In genomic region chr7:79534819-79535218, GRCm38 (mm10) we compare ENCODE assay signal across 9 mouse cellular contexts.
DNase-seq lines count a peak whose midpoint lies in the region; ATAC-seq and TF ChIP-seq lines count a peak whose summit lies in the region.
"Had no signal": no experiment of that assay in that cellular context is flagged by ENCODE, and none has a peak within 500 bp of the region (broad histone marks: within the 10 kb centered on the region; RNA-seq: fewer than 3 reads in every experiment).

No protein-coding gene starts in this region.

- no peaks in the 10 kb centered on the region for H3K36me3 ChIP-seq in embryonic facial prominence, embryonic 15.5 days
- H3K36me3 ChIP-seq in hindbrain, embryonic 14.5 days (replicated peaks; ENCODE audit: control insufficient read depth, insufficient read depth): peaks cover 33% of the 10 kb centered on the region
- H3K36me3 ChIP-seq in midbrain, postnatal 0 days (ENCODE audit: insufficient read depth, low read length): no peaks in the 10 kb centered on the region
- H3K36me3 ChIP-seq: limb, embryonic 12.5 days had no signal

- intact Hi-C loops in gastrocnemius, postnatal 14 days (cut with DNase I; ENCODE audit: low total_unique reads): loop anchor here (5.0 kb wide), 1 partner anchor 33 kb away; no protein-coding TSS in a partner anchor

- TF ChIP-seq CTCF in cortical plate, adult 2 months (IDR thresholded peaks at IDR 0.05; ENCODE audit: extremely low read depth, insufficient read depth, low read length): no peak
- no peak for TF ChIP-seq CTCF in midbrain, postnatal 0 days (IDR thresholded peaks at IDR 0.05)

- H3K27ac ChIP-seq in cortical plate, adult 2 months (ENCODE audit: insufficient read depth, low read length): peak overlapping the region; percentile 68
- H3K27ac ChIP-seq in embryonic facial prominence, embryonic 15.5 days (replicated peaks): no peak overlapping the region
- H3K27ac ChIP-seq in hindbrain, embryonic 14.5 days: peak overlapping the region; percentile 93
- peak overlapping the region; percentile 74 for H3K27ac ChIP-seq in midbrain, postnatal 0 days (ENCODE audit: low read depth, low read length)
- H3K27ac ChIP-seq: limb, embryonic 12.5 days had no signal

- no peak overlapping the region for H3K9ac ChIP-seq in embryonic facial prominence, embryonic 15.5 days
- H3K9ac ChIP-seq in hindbrain, embryonic 14.5 days: peak overlapping the region; percentile 83
- peak overlapping the region; percentile 72; the same call in 1 of the 2 replicates for H3K9ac ChIP-seq in midbrain, postnatal 0 days (replicated peaks; ENCODE audit: low read length, poor library complexity, severe bottlenecking)
- H3K9ac ChIP-seq: limb, embryonic 12.5 days had no signal

- 6% methylated on average over 7 of the region's 7 CpGs for WGBS in embryonic facial prominence, embryonic 15.5 days
- 6% methylated on average over 7 of the region's 7 CpGs for WGBS in hindbrain, embryonic 14.5 days
- 20% methylated on average over 7 of the region's 7 CpGs for WGBS in midbrain, postnatal 0 days

- no peak for ATAC-seq in embryonic facial prominence, embryonic 15.5 days (ENCODE audit: insufficient number of reproducible peaks, low FRiP score, low TSS enrichment, low read depth)
- ATAC-seq in hindbrain, embryonic 14.5 days (ENCODE audit: low FRiP score): peak; percentile 24; the same call in 1 of the 2 replicates
- ATAC-seq in midbrain, postnatal 0 days (ENCODE audit: low FRiP score): peak; percentile 7; the same call in 1 of the 2 replicates

- DNase-seq in hindbrain, embryonic 14.5 days (ENCODE audit: low spot score): no peak
- no peak for DNase-seq in midbrain, postnatal 0 days (ENCODE audit: low spot score)
- DNase-seq in ovary, postnatal 14 days (ENCODE audit: low spot score): no peak
- no peak for DNase-seq in right cerebral cortex, postnatal 25 days
- DNase-seq in gastrocnemius, postnatal 14 days: no peak
- DNase-seq: kidney, adult 8-10 months had no signal

- no peaks in the 10 kb centered on the region for H3K9me3 ChIP-seq in embryonic facial prominence, embryonic 15.5 days (replicated peaks)
- no peaks in the 10 kb centered on the region for H3K9me3 ChIP-seq in hindbrain, embryonic 14.5 days (ENCODE audit: control insufficient read depth, low read length)
- H3K9me3 ChIP-seq in midbrain, postnatal 0 days (ENCODE audit: low read length): no peaks in the 10 kb centered on the region
- H3K9me3 ChIP-seq: limb, embryonic 12.5 days had no signal

- peak overlapping the region; percentile 46; the same call in 1 of the 2 replicates for H3K4me3 ChIP-seq in cortical plate, adult 2 months (ENCODE audit: insufficient read depth, low read length)
- H3K4me3 ChIP-seq in embryonic facial prominence, embryonic 15.5 days (replicated peaks): 0 out of 2 replicates have a peak overlapping the region, but pooled peaks have one; percentile 42
- H3K4me3 ChIP-seq in hindbrain, embryonic 14.5 days (replicated peaks; ENCODE audit: low read length): peak overlapping the region; percentile 50; the same call in 1 of the 2 replicates
- no peak overlapping the region for H3K4me3 ChIP-seq in midbrain, postnatal 0 days (ENCODE audit: low read depth, low read length)

- peaks cover 98% of the 10 kb centered on the region for H3K27me3 ChIP-seq in embryonic facial prominence, embryonic 15.5 days
- H3K27me3 ChIP-seq in hindbrain, embryonic 14.5 days (ENCODE audit: control insufficient read depth, insufficient read depth, low read length): peaks cover 14% of the 10 kb centered on the region; the same call in 1 of the 2 replicates
- peaks cover 22% of the 10 kb centered on the region for H3K27me3 ChIP-seq in midbrain, postnatal 0 days (ENCODE audit: insufficient read depth, low read length)

- TF ChIP-seq POLR2A in cortical plate, adult 2 months (IDR thresholded peaks at IDR 0.05; ENCODE audit: extremely low read depth, insufficient read depth, low read length): 0 out of 2 replicates have a peak, but pooled peaks have one; percentile 9

- H3K4me2 ChIP-seq in embryonic facial prominence, embryonic 15.5 days (replicated peaks): peak overlapping the region; percentile 76; the same call in 1 of the 2 replicates
- peak overlapping the region; percentile 87 for H3K4me2 ChIP-seq in hindbrain, embryonic 14.5 days (replicated peaks)
- H3K4me2 ChIP-seq in midbrain, postnatal 0 days (ENCODE audit: low read depth, low read length, poor library complexity, severe bottlenecking): peak overlapping the region; percentile 98

- peaks cover 3% of the 10 kb centered on the region; the same call in 1 of the 2 replicates for H3K4me1 ChIP-seq in cortical plate, adult 2 months (ENCODE audit: control insufficient read depth, insufficient read depth, low read length)
- H3K4me1 ChIP-seq in embryonic facial prominence, embryonic 15.5 days: peaks cover 23% of the 10 kb centered on the region
- H3K4me1 ChIP-seq in hindbrain, embryonic 14.5 days (replicated peaks; ENCODE audit: control insufficient read depth, insufficient read depth, low read length): peaks cover 30% of the 10 kb centered on the region
- H3K4me1 ChIP-seq in midbrain, postnatal 0 days (ENCODE audit: insufficient read depth, low read length): 0 out of 2 replicates have a peak, but pooled peaks cover 7% of the 10 kb centered on the region
